Mouse (Mus musculus): Measurements from ENCODE around the gene Plce1. TPM values are rescaled to one million over a fixed set of nuclear protein-coding genes. Genes with fewer than 3 reads are reported as not detected.
A peak's percentile ranks its signal among the peaks of the same experiment; 100 is the strongest.
"Not testable (repeated sequence)": the region's sequence is repeated elsewhere in the genome, so short reads cannot be mapped to it uniquely, and the experiment has no call there.

Plce1 gene
- total and polyA plus RNA-seq, 3 experiments = not detected

DNA sequence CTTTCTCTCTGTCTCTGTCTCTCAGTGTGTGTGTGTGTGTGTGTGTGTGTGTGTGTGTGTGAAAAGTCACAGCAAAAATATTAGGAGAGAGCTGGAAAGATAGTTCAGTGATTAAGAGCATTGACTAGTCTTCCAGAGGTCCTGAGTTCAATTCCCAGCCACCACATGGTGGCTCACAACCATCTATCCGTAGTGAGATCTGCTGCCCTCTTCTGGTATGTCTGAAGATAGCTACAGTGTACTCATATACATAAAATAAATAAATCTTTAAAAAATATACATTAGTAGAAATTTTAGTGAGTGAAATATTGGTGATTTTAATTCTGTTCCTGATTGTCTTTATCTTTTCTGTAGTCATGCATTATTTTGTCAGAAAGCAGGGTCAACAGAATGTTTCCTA lies 161.6 kb downstream of the Plce1 start:
- H3K9me3 ChIP-seq (replicated peaks; ENCODE audit: insufficient read depth, low read length); H3K4me3 ChIP-seq (ENCODE audit: control insufficient read depth in 1 of 2, insufficient read depth in 1 of 2, low read depth in 2 of 2, low read length in 2 of 2); H3K27me3 ChIP-seq (ENCODE audit: control insufficient read depth in 1 of 2, insufficient read depth in 2 of 2, low read length in 2 of 2); H3K36me3 ChIP-seq (ENCODE audit: control insufficient read depth in 1 of 2, insufficient read depth in 2 of 2, low read length in 2 of 2); H3K4me1 ChIP-seq (ENCODE audit: control insufficient read depth in 1 of 2, insufficient read depth in 2 of 2, low read length in 2 of 2); H3K9ac ChIP-seq (ENCODE audit: control insufficient read depth, low read depth, low read length, poor library complexity, severe bottlenecking); H3K79me2 ChIP-seq (ENCODE audit: control insufficient read depth, insufficient read depth, low read length, poor library complexity); H3K27ac ChIP-seq (ENCODE audit: control insufficient read depth, low read depth, low read length): not testable (repeated sequence)
- TF ChIP-seq SMC3 (IDR thresholded peaks at IDR 0.05; ENCODE audit: low read depth, low read length) (0 out of 2 replicates have a peak, but pooled peaks have one; percentile 12), CTCF (IDR thresholded peaks at IDR 0.05 in 2 of 3, conservative IDR thresholded peaks at IDR 0.05 in 1 of 3; ENCODE audit: control insufficient read depth in 1 of 3, insufficient read depth in 1 of 3, low read depth in 2 of 3, low read length in 3 of 3, poor library complexity in 1 of 3, severe bottlenecking in 1 of 3) (peak in 2 of 3 experiments; percentile 29 to 44; a peak in 4 of 6 replicates)
- DNase-seq (ENCODE audit: low read depth, low spot score) = peak; percentile 31

DNA sequence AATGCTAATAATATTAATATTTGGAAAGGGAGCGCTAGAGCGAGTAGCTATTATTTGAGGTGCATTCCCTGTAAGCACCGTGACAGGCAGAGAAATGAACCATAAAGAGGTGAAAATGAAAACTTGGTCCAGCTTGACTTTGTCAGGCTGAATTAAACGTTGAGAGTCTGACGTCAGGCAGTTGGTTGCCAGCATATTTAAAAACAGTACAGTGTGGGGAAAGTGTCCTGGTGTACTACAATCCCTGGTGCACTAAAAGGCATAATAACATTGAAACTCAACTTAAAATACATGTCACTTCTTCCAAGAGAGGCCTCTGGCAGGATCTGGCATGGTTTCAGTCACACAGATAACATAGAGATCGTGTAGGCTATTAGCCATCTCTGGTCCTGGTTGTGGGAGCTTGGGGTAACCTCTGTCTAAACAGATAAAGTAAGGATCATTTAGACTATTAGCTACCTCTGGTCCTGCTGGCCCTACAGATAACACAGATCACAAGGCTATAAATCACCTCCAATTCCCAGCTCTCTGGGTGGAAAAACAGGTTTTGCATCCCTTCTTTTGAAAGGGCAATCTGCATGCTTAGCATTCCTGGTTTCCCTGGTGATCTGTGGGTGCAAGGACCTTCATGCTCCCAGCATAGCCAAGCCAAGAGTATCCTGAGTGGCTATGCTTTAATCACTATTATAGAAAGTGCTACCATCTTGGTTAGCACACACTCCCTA lies 164.1 kb downstream of the Plce1 start:
- no peak for TF ChIP-seq ZC3H11A (IDR thresholded peaks at IDR 0.05; ENCODE audit: low read depth, low read length)
- TF ChIP-seq ETS1 (IDR thresholded peaks at IDR 0.05; ENCODE audit: low read depth, low read length) = no peak
- no peak for TF ChIP-seq BHLHE40 (IDR thresholded peaks at IDR 0.05; ENCODE audit: borderline replicate concordance, low read depth, low read length)
- TF ChIP-seq TBP (IDR thresholded peaks at IDR 0.05; ENCODE audit: low read depth, low read length) = no peak
- no peak for TF ChIP-seq MYC (IDR thresholded peaks at IDR 0.05; ENCODE audit: low read depth, low read length)
- TF ChIP-seq POLR2AphosphoS5 (IDR thresholded peaks at IDR 0.05; ENCODE audit: borderline replicate concordance, low read depth, low read length) = no peak
- no peak for TF ChIP-seq NRF1 (IDR thresholded peaks at IDR 0.05; ENCODE audit: insufficient read depth, low read depth, low read length, poor library complexity, severe bottlenecking)
- TF ChIP-seq KAT2A (conservative IDR thresholded peaks at IDR 0.05; ENCODE audit: low read depth, low read length) = no peak
- TF ChIP-seq SIN3A (IDR thresholded peaks at IDR 0.05; ENCODE audit: low read length) = no peak
- TF ChIP-seq MYB (IDR thresholded peaks at IDR 0.05; ENCODE audit: low read depth, low read length) = no peak
- TF ChIP-seq USF1 (IDR thresholded peaks at IDR 0.05; ENCODE audit: low read depth, low read length) = no peak
- no peak for TF ChIP-seq ZKSCAN1 (IDR thresholded peaks at IDR 0.05; ENCODE audit: low read depth, low read length)
- TF ChIP-seq GATA1 (IDR thresholded peaks at IDR 0.05; ENCODE audit: low read depth, low read length) = no peak
- TF ChIP-seq ZNF384 (IDR thresholded peaks at IDR 0.05; ENCODE audit: low read depth, low read length) = no peak
- no peak for TF ChIP-seq E2F4 (IDR thresholded peaks at IDR 0.05; ENCODE audit: borderline replicate concordance, low read depth, low read length)
- no peak for TF ChIP-seq POLR2AphosphoS2 (IDR thresholded peaks at IDR 0.05; ENCODE audit: low read length)
- no peak for TF ChIP-seq POLR2A (IDR thresholded peaks at IDR 0.05; ENCODE audit: control insufficient read depth in 1 of 2, insufficient read depth in 1 of 2, low read depth in 1 of 2, low read length in 2 of 2, poor library complexity in 1 of 2)
- TF ChIP-seq GABPA (IDR thresholded peaks at IDR 0.05; ENCODE audit: low read depth, low read length) = no peak
- no peak for TF ChIP-seq SMC3 (IDR thresholded peaks at IDR 0.05; ENCODE audit: low read depth, low read length)
- no peak for TF ChIP-seq CHD1 (IDR thresholded peaks at IDR 0.05; ENCODE audit: low read depth, low read length)
- Histone ChIP-seq H3K4me3 (ENCODE audit: control insufficient read depth in 1 of 2, insufficient read depth in 1 of 2, low read depth in 2 of 2, low read length in 2 of 2) (no peak overlapping the region), H3K36me3 (ENCODE audit: control insufficient read depth in 1 of 2, insufficient read depth in 2 of 2, low read length in 2 of 2) (no peaks in the 10 kb centered on the region), H3K27ac (ENCODE audit: control insufficient read depth, low read depth, low read length) (no peak overlapping the region), H3K27me3 (ENCODE audit: control insufficient read depth in 1 of 2, insufficient read depth in 2 of 2, low read length in 2 of 2) (no peaks in the 10 kb centered on the region; a peak in 1 of 4 replicates), H3K4me1 (ENCODE audit: control insufficient read depth in 1 of 2, insufficient read depth in 2 of 2, low read length in 2 of 2) (no peaks in the 10 kb centered on the region), H3K9me3 (replicated peaks; ENCODE audit: insufficient read depth, low read length) (no peaks in the 10 kb centered on the region), H3K9ac (ENCODE audit: control insufficient read depth, low read depth, low read length, poor library complexity, severe bottlenecking) (no peak overlapping the region), H3K79me2 (ENCODE audit: control insufficient read depth, insufficient read depth, low read length, poor library complexity) (no peaks in the 10 kb centered on the region)
- DNase-seq (ENCODE audit: low read depth, low spot score) = no peak
